Comparison of ENCODE assay signal across 7 mouse cellular contexts in the genomic region with DNA sequence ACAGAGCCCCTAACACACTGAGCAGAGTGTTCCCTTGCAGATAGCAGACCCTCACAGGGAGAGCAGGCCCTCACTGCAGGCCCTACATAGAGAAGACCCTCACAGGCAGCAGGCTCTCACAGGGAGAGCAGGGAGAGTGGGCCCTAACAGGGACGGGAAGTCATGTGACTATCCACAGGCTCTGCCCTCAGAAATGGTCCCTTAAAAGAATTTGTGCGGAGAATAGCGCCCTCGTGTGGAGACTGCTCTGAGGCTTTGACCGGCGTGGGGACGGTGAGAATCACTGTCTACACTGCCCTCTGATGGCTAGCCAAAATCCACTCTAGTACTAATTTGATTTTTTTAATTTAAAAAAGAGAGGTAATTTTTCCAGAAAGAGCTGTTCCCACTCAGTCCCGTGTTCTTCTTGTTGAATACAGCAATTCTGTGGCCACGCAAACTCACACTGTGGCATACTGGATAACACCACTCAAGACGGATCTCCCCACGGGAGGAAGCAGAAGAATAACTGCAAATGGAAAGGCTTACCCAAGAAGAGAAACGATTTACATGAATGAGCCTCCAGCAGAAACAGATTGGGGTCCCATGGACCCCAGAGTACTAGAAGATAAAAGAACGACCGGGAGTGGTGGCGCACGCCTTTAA. TPM values are rescaled to one million over a fixed set of nuclear protein-coding genes. Genes with fewer than 3 reads are reported as not detected.
A peak's percentile ranks its signal among the peaks of the same experiment; 100 is the strongest.
DNase-seq lines count a peak whose midpoint lies in the region; ATAC-seq and TF ChIP-seq lines count a peak whose summit lies in the region.

No protein-coding gene starts in this region.

- DNase-seq in adrenal gland, adult 2 months, result peak; percentile 75
- DNase-seq in embryo, embryonic 9.5 days (ENCODE audit: extremely low spot score), result peak; percentile 87
- peak; percentile 96 for DNase-seq in heart, adult 11 months
- DNase-seq in kidney, adult 11 months, result peak; percentile 55
- peak; percentile 94 for DNase-seq in left cerebral cortex, postnatal 4 days

- peaks cover 4% of the 10 kb centered on the region; the same call in 1 of the 2 replicates for H3K36me3 ChIP-seq in midbrain, embryonic 13.5 days
- peaks cover 3% of the 10 kb centered on the region; the same call in 1 of the 2 replicates for H3K36me3 ChIP-seq in small intestine, adult 2 months (ENCODE audit: control insufficient read depth, insufficient read depth, low read length)

- intact Hi-C loops in left cerebral cortex, postnatal 4 days (cut with DNase I), result loop anchor here (10.0 kb wide), 3 partner anchors 214 to 644 kb away; a partner anchor contains a TSS

- H3K9ac ChIP-seq in midbrain, embryonic 13.5 days (replicated peaks), result 0 out of 2 replicates have a peak overlapping the region, but pooled peaks have one; percentile 1

- H3K9me3 ChIP-seq in midbrain, embryonic 13.5 days, result no peaks in the 10 kb centered on the region

- H3K4me1 ChIP-seq in midbrain, embryonic 13.5 days (replicated peaks), result peaks cover 8% of the 10 kb centered on the region; the same call in 1 of the 2 replicates
- peaks cover 2% of the 10 kb centered on the region; the same call in 1 of the 2 replicates for H3K4me1 ChIP-seq in small intestine, adult 2 months (ENCODE audit: control insufficient read depth, insufficient read depth, insufficient read length, low read length)

- TF ChIP-seq POLR2A in small intestine, adult 2 months (IDR thresholded peaks at IDR 0.05; ENCODE audit: low read depth, low read length), result no peak

- H3K27ac ChIP-seq in midbrain, embryonic 13.5 days, result peak overlapping the region; percentile 40
- H3K27ac ChIP-seq in small intestine, adult 2 months (ENCODE audit: insufficient read depth, low read depth, low read length), result no peak overlapping the region

- TF ChIP-seq CTCF in small intestine, adult 2 months (IDR thresholded peaks at IDR 0.05; ENCODE audit: extremely low read depth, insufficient read length, insufficient replicate concordance, low read depth, low read length), result peak; percentile 98

- peak; percentile 94 for ATAC-seq in midbrain, embryonic 13.5 days

- 33% methylated on average over 16 of the region's 16 CpGs for WGBS in midbrain, embryonic 13.5 days
- WGBS in small intestine, adult 2 months, result 39% methylated on average over 16 of the region's 16 CpGs

- H3K4me3 ChIP-seq in midbrain, embryonic 13.5 days (replicated peaks), result no peak overlapping the region
- no peak overlapping the region for H3K4me3 ChIP-seq in small intestine, adult 2 months (ENCODE audit: low read depth, low read length)

- no peak overlapping the region for H3K4me2 ChIP-seq in midbrain, embryonic 13.5 days (replicated peaks)

- no peaks in the 10 kb centered on the region for H3K27me3 ChIP-seq in midbrain, embryonic 13.5 days
- no peaks in the 10 kb centered on the region for H3K27me3 ChIP-seq in small intestine, adult 2 months (ENCODE audit: control insufficient read depth, insufficient read depth, low read length)

RNA-seq across cellular contexts. Expression of a gene that starts 14.2 kb away (rescaled TPM):
- 10 to 100 TPM; 18.7 to 19.7 TPM for total RNA-seq in adrenal gland, adult 2 months (2021)
- 6.3 and 6.4 TPM in 2 replicates for polyA plus RNA-seq in adrenal gland, adult 2 months (2012; rRNA removed)
- total RNA-seq in left cerebral cortex, postnatal 4 days (2021), result 10 to 100 TPM; 31.3 to 34.0 TPM
- 25.9 and 27.9 TPM in 2 replicates for polyA plus RNA-seq in midbrain, embryonic 13.5 days (2015; fragmentation: Nextera tagmentation; extraction: Ambion mirVana)
- polyA plus RNA-seq in small intestine, adult 2 months (2012; rRNA removed), result 3.8 and 7.6 TPM in 2 replicates

RNA-seq across cellular contexts. Expression of a gene that starts 14.9 kb away (rescaled TPM):
- not detected for total RNA-seq in adrenal gland, adult 2 months (2021)
- polyA plus RNA-seq in adrenal gland, adult 2 months (2012; rRNA removed), result not detected in 2 replicates
- total RNA-seq in left cerebral cortex, postnatal 4 days (2021), result under 1 TPM; 0.26 to 0.34 TPM
- polyA plus RNA-seq in midbrain, embryonic 13.5 days (2015; fragmentation: Nextera tagmentation; extraction: Ambion mirVana), result 0.10 and 0.17 TPM in 2 replicates
- polyA plus RNA-seq in small intestine, adult 2 months (2012; rRNA removed), result not detected in 2 replicates
